Mouse (Mus musculus) E14TG2a.4 (cell line): ENCODE measurements at regions not wholly inside any gene's neighbourhood (a gene's known extent, or its start where the extent isn't known, plus 50 kb on each side); places are given as distances from the start of the nearest gene placed in this dataset.

Source experiments
- H3K27me3 ChIP-seq: 2 replicates; pipeline ENCODE4 v1.6.1; 2014; ENCODE audit warnings: low read length, control low read depth; ENCODE audit not compliant: insufficient read depth
- H3K36me3 ChIP-seq: 2 replicates; pipeline ENCODE4 v1.6.1; 2014; ENCODE audit warnings: low read length, control low read depth; ENCODE audit not compliant: insufficient read depth
- H3K4me1 ChIP-seq: replicated peaks from 2 replicates; pipeline ENCODE4 v1.6.1; 2014; ENCODE audit warnings: low read depth, low read length, control low read depth
- H3K4me3 ChIP-seq: replicated peaks from 2 replicates; pipeline ENCODE4 v1.5.1; 2014; ENCODE audit warnings: mild to moderate bottlenecking, low read length
- H3K9me3 ChIP-seq: 2 replicates; pipeline ENCODE4 v1.6.1; 2014; ENCODE audit warnings: low read length, control low read depth
- CTCF ChIP-seq: conservative IDR thresholded peaks from 2 replicates; pipeline ENCODE4 v1.5.1; 2014; ENCODE audit warnings: low read length
- NANOG ChIP-seq: IDR thresholded peaks from 2 replicates; pipeline ENCODE4 v1.6.1; 2014; ENCODE audit warnings: borderline replicate concordance, low read length, mixed read lengths
- POU5F1 ChIP-seq: IDR thresholded peaks from 2 replicates; pipeline ENCODE4 v1.6.1; 2014; ENCODE audit warnings: low read length, borderline replicate concordance

DNA sequence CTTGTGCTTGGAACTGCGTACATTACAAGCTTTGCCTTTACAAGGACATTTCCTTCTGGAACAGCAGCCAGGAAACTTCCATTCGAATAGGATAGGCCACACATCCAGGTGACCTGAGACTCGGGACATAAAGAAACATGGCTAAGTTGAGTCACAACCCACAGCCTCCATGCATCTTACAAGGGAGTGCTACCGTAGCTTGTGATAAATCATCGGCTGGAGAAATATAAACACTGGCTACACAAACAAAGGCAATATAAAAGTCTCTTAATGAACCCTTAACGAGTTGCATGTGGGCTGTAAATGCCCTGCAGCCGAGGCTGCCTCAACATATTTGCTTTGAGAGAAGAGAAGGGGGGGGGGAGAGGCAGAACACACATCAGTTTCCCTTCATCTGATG is 250.1 kb upstream of the Ank start:
- Histone ChIP-seq H3K4me3 (no peak overlapping the region), H3K9me3 (peaks cover 24% of the 10 kb centered on the region), H3K36me3 (no peaks in the 10 kb centered on the region), H3K27me3 (no peaks in the 10 kb centered on the region), H3K4me1 (no peaks in the 10 kb centered on the region)
- TF ChIP-seq POU5F1, result no peak
- no peak for TF ChIP-seq NANOG
- TF ChIP-seq CTCF, result no peak

- Histone ChIP-seq H3K9me3 (peaks cover 24% of the 10 kb centered on the region), H3K4me3 (no peak overlapping the region), H3K4me1 (no peaks in the 10 kb centered on the region), H3K36me3 (no peaks in the 10 kb centered on the region), H3K27me3 (no peaks in the 10 kb centered on the region)
- TF ChIP-seq POU5F1, result no peak
- no peak for TF ChIP-seq CTCF
- no peak for TF ChIP-seq NANOG
These were observed 247.2 kb upstream of the Ank start for GRCm38 (mm10) chr15:27219126-27219738.

DNA sequence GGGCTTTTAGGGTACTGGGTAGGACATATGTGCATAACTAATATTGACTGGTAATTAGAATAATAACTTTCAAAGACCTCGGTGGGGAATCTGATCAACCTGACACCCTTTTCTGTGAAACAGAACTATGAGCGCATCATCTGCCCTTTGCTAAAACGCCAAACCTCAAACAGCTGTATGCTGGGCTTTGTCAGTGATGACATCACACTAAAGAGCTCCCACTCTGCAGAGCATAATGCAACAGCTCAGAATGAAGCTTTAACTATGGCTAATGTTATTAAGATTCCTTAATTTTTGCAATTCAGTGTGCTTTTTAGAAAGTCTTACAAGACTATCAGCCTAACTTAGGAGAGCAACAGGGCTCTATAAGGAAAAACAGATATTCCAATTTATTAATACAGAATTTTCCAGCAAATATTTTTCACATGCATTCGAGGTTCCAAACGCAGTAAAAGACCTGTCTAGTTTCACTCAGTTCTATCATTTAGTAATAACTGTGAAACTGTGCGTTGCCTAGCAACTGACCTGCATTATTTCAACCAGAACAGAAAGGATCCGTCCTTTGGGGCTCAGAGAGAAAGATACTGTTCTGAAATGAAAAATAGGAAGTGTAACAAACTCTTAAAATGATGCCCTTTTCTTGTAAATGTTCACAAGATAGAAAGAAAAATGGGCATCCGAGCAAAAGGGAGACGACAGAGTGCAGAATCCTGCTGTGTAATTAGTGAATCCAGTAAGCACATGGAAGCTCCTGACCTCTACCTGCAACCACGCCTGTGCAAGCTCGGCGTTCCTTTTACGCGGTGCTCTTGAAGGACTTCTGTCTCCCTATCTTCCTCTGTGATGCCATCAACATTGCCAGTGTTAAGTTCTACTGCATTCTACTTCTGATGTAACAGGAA is 242.6 kb upstream of the Ank start:
- TF ChIP-seq CTCF (no peak), POU5F1 (no peak), NANOG (no peak)
- Histone ChIP-seq H3K4me3 (no peak overlapping the region), H3K9me3 (peaks cover 24% of the 10 kb centered on the region), H3K36me3 (no peaks in the 10 kb centered on the region), H3K4me1 (no peaks in the 10 kb centered on the region), H3K27me3 (no peaks in the 10 kb centered on the region)

DNA sequence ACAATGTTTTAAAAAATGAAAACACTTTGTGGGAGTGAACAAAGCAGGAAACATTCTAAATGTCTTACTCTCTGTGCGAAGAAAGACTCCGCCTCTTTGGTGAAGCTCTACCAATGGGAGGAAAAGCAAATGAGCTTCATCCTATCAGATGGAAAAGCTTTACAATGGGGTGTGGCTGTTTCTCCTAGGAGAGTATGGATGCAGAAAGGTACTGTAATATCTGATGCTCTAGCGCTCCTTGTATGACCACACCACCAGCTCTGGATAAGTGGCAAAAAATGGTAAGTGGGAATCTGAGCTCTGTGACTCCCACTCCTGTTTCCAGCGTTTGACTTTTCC is 242.0 kb upstream of the Ank start:
- H3K4me1 ChIP-seq, result no peaks in the 10 kb centered on the region
- TF ChIP-seq CTCF (no peak), POU5F1 (no peak), NANOG (no peak)

DNA sequence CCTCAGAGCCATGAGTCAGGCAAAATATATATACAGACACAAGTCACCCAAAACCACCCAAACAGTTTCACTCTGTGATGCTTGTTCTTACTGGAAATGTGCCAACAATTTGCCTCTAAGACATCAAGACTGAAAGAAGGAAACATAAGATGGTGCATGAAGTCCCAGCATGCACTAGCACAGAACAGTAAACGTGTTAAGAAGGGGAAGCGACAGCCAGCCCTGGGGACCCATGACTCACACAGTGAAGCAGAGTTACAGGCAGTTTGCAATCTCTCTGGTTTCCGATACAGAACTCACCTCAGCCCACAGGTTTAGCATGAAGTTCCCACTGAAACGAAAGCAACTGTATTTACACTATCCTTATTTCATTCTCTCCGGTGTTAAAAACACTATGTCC is 233.7 kb upstream of the Ank start:
- Histone ChIP-seq H3K9me3 (no peaks in the 10 kb centered on the region), H3K4me3 (no peak overlapping the region), H3K27me3 (no peaks in the 10 kb centered on the region), H3K4me1 (no peaks in the 10 kb centered on the region), H3K36me3 (no peaks in the 10 kb centered on the region)
- TF ChIP-seq POU5F1, result no peak
- no peak for TF ChIP-seq CTCF
- TF ChIP-seq NANOG, result no peak

More for the DNA sequence above, 242.0 kb upstream of the Ank start:
- Histone ChIP-seq H3K4me3 (no peak overlapping the region), H3K36me3 (no peaks in the 10 kb centered on the region), H3K27me3 (no peaks in the 10 kb centered on the region), H3K9me3 (peaks cover 19% of the 10 kb centered on the region)

GRCm38 (mm10) chr15:27234770-27235169 is 231.7 kb upstream of the Ank start:
- H3K4me1 ChIP-seq, result no peaks in the 10 kb centered on the region
- H3K4me3 ChIP-seq, result no peak overlapping the region
- no peak for TF ChIP-seq POU5F1
- no peak for TF ChIP-seq NANOG
- TF ChIP-seq CTCF, result peak; percentile 84
- H3K27me3 ChIP-seq, result no peaks in the 10 kb centered on the region
- no peaks in the 10 kb centered on the region for H3K36me3 ChIP-seq
- no peaks in the 10 kb centered on the region for H3K9me3 ChIP-seq

DNA sequence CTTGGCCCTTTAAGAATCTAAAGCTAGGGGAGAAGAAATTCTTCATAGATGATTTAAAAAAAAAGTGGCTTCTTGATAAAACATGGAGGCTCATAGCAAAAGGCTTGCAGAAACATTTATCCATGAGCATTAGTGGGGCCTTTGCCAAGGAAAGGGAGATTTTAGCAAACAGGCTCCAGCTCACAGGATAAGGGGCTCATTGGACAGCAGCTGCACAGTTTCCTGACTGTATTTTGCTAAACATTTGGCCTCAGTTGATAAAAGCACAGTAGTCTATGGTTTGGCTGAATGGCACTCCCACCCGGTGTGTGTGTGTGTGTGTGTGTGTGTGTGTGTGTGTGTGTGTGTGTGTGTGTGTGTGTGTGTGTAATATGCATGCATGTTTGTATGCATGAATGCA is 228.2 kb upstream of the Ank start:
- no peaks in the 10 kb centered on the region for H3K9me3 ChIP-seq
- TF ChIP-seq POU5F1 (no peak), CTCF (no peak), NANOG (no peak)
- no peak overlapping the region for H3K4me3 ChIP-seq
- H3K4me1 ChIP-seq, result no peaks in the 10 kb centered on the region
- H3K36me3 ChIP-seq, result no peaks in the 10 kb centered on the region
- H3K27me3 ChIP-seq, result no peaks in the 10 kb centered on the region

- Histone ChIP-seq H3K36me3 (no peaks in the 10 kb centered on the region), H3K9me3 (no peaks in the 10 kb centered on the region), H3K27me3 (no peaks in the 10 kb centered on the region), H3K4me3 (no peak overlapping the region), H3K4me1 (no peaks in the 10 kb centered on the region)
- TF ChIP-seq CTCF (no peak), NANOG (no peak), POU5F1 (no peak)
These were observed 220.2 kb upstream of the Ank start for GRCm38 (mm10) chr15:27246302-27246701.
